Mouse (Mus musculus) spleen, embryonic (tissue): ENCODE measurements at regions not wholly inside any gene's neighbourhood (a gene's known extent, or its start where the extent isn't known, plus 50 kb on each side); places are given as distances from the start of the nearest gene placed in this dataset.
"Not testable (repeated sequence)": the region's sequence is repeated elsewhere in the genome, so short reads cannot be mapped to it uniquely, and the experiment has no call there.

Experiments used
- CTCF ChIA-PET: fragments of 350-600 bp; sonication (Branson Sonifier 250); formaldehyde crosslinking; loops from one replicate; lab custom pipeline; 2022; lab: Charles Lee

GRCm38 (mm10) chr2:15273446-15273845 lies 218.6 kb upstream of the Nsun6 start:
- CTCF ChIA-PET = interaction anchor here (0.7 kb wide), 1 partner anchor 9 kb away, joined by 3 read pairs; no protein-coding TSS in a partner anchor

GRCm38 (mm10) chr2:15260486-15261165 lies 205.8 kb upstream of the Nsun6 start:
- CTCF ChIA-PET = no interaction called here

- CTCF ChIA-PET = not testable (repeated sequence)
Measured at GRCm38 (mm10) chr2:15242276-15242675, 187.4 kb upstream of the Nsun6 start.

- CTCF ChIA-PET = no interaction called here
Measured at GRCm38 (mm10) chr2:15221910-15222309, 167.0 kb upstream of the Nsun6 start.

- CTCF ChIA-PET = no interaction called here
Measured at GRCm38 (mm10) chr2:15188091-15188490, 133.2 kb upstream of the Nsun6 start.

GRCm38 (mm10) chr2:15181000-15181399 lies 126.1 kb upstream of the Nsun6 start:
- CTCF ChIA-PET = no interaction called here

GRCm38 (mm10) chr2:15166435-15167024 lies 111.7 kb upstream of the Nsun6 start:
- CTCF ChIA-PET = no interaction called here

- CTCF ChIA-PET = no interaction called here
Measured at GRCm38 (mm10) chr2:15165830-15166229, 111.0 kb upstream of the Nsun6 start.

- CTCF ChIA-PET = no interaction called here
Measured at GRCm38 (mm10) chr2:15163732-15164418, 109.0 kb upstream of the Nsun6 start.

- CTCF ChIA-PET = no interaction called here
Measured at GRCm38 (mm10) chr2:15161831-15162230, 107.0 kb upstream of the Nsun6 start.

- CTCF ChIA-PET = no interaction called here
Measured at GRCm38 (mm10) chr2:15157622-15158021, 102.8 kb upstream of the Nsun6 start.

GRCm38 (mm10) chr2:15150823-15151222 lies 96.0 kb upstream of the Nsun6 start:
- CTCF ChIA-PET = no interaction called here

- CTCF ChIA-PET = no interaction called here
Measured at GRCm38 (mm10) chr2:15148381-15148780, 93.5 kb upstream of the Nsun6 start.

- CTCF ChIA-PET = no interaction called here
Measured at GRCm38 (mm10) chr2:15146986-15147385, 92.1 kb upstream of the Nsun6 start.

- CTCF ChIA-PET = no interaction called here
Measured at GRCm38 (mm10) chr2:15146414-15146813, 91.5 kb upstream of the Nsun6 start.

- CTCF ChIA-PET = no interaction called here
Measured at GRCm38 (mm10) chr2:15144781-15145180, 89.9 kb upstream of the Nsun6 start.

- CTCF ChIA-PET = no interaction called here
Measured at GRCm38 (mm10) chr2:15139877-15140276, 85.0 kb upstream of the Nsun6 start.
